Mouse (Mus musculus): ENCODE measurements at regions not wholly inside any gene's neighbourhood (a gene's known extent, or its start where the extent isn't known, plus 50 kb on each side); places are given as distances from the start of the nearest gene placed in this dataset.

- H3K4me3 ChIP-seq (replicated peaks; ENCODE audit: low read length), result no peak overlapping the region
- H3K9ac ChIP-seq (replicated peaks; ENCODE audit: low read depth, low read length), result no peak overlapping the region
Observed at GRCm38 (mm10) chr8:49236021-49236821, 392.5 kb upstream of the Tenm3 start.

GRCm38 (mm10) chr8:49223841-49224420 is 380.2 kb upstream of the Tenm3 start:
- Histone ChIP-seq H3K27me3 (replicated peaks; ENCODE audit: control insufficient read depth, insufficient read depth, low read length) (no peaks in the 10 kb centered on the region), H3K27ac (ENCODE audit: low read length) (no peak overlapping the region), H3K9me3 (ENCODE audit: control insufficient read depth, low read length) (no peaks in the 10 kb centered on the region), H3K4me3 (replicated peaks; ENCODE audit: low read length) (no peak overlapping the region), H3K4me1 (replicated peaks; ENCODE audit: control insufficient read depth, insufficient read depth, low read length) (0 out of 2 replicates have a peak, but pooled peaks cover 3% of the 10 kb centered on the region), H3K9ac (replicated peaks; ENCODE audit: low read depth, low read length) (no peak overlapping the region), H3K36me3 (ENCODE audit: control insufficient read depth, insufficient read depth) (no peaks in the 10 kb centered on the region), H3K4me2 (ENCODE audit: low read length) (no peak overlapping the region)
- 77% methylated on average over 18 of the region's 18 CpGs for WGBS
- ATAC-seq, result no peak

More at GRCm38 (mm10) chr8:49236021-49236821, 392.5 kb upstream of the Tenm3 start:
- no peaks in the 10 kb centered on the region for H3K9me3 ChIP-seq (ENCODE audit: control insufficient read depth, low read length)
- H3K4me2 ChIP-seq (ENCODE audit: low read length), result no peak overlapping the region
- H3K4me1 ChIP-seq (replicated peaks; ENCODE audit: control insufficient read depth, insufficient read depth, low read length), result peaks cover 7% of the 10 kb centered on the region
- WGBS, result 32% methylated on average over 7 of the region's 7 CpGs
- no peaks in the 10 kb centered on the region for H3K36me3 ChIP-seq (ENCODE audit: control insufficient read depth, insufficient read depth)
- H3K27ac ChIP-seq (ENCODE audit: low read length), result no peak overlapping the region
- peak; percentile 55; the same call in 1 of the 2 replicates for ATAC-seq
- H3K27me3 ChIP-seq (replicated peaks; ENCODE audit: control insufficient read depth, insufficient read depth, low read length), result no peaks in the 10 kb centered on the region

GRCm38 (mm10) chr8:49195333-49195640 is 351.5 kb upstream of the Tenm3 start:
- H3K27me3 ChIP-seq (replicated peaks; ENCODE audit: control insufficient read depth, insufficient read depth, low read length), result no peaks in the 10 kb centered on the region
- no peaks in the 10 kb centered on the region for H3K36me3 ChIP-seq (ENCODE audit: control insufficient read depth, insufficient read depth)
- H3K27ac ChIP-seq (ENCODE audit: low read length), result no peak overlapping the region
- H3K9me3 ChIP-seq (ENCODE audit: control insufficient read depth, low read length), result no peaks in the 10 kb centered on the region
- 0 out of 2 replicates have a peak, but pooled peaks have one; percentile 20 for ATAC-seq
- H3K4me2 ChIP-seq (ENCODE audit: low read length), result no peak overlapping the region
- 26% methylated on average over 4 of the region's 4 CpGs for WGBS
- H3K4me3 ChIP-seq (replicated peaks; ENCODE audit: low read length), result no peak overlapping the region
- no peak overlapping the region for H3K9ac ChIP-seq (replicated peaks; ENCODE audit: low read depth, low read length)
- H3K4me1 ChIP-seq (replicated peaks; ENCODE audit: control insufficient read depth, insufficient read depth, low read length), result 0 out of 2 replicates have a peak, but pooled peaks cover 2% of the 10 kb centered on the region

GRCm38 (mm10) chr8:49194592-49195332 is 351.0 kb upstream of the Tenm3 start:
- ATAC-seq, result 0 out of 2 replicates have a peak, but pooled peaks have one; percentile 26
- Histone ChIP-seq H3K36me3 (ENCODE audit: control insufficient read depth, insufficient read depth) (no peaks in the 10 kb centered on the region), H3K9ac (replicated peaks; ENCODE audit: low read depth, low read length) (no peak overlapping the region), H3K27ac (ENCODE audit: low read length) (no peak overlapping the region), H3K4me2 (ENCODE audit: low read length) (no peak overlapping the region), H3K27me3 (replicated peaks; ENCODE audit: control insufficient read depth, insufficient read depth, low read length) (no peaks in the 10 kb centered on the region), H3K4me1 (replicated peaks; ENCODE audit: control insufficient read depth, insufficient read depth, low read length) (0 out of 2 replicates have a peak, but pooled peaks cover 2% of the 10 kb centered on the region), H3K9me3 (ENCODE audit: control insufficient read depth, low read length) (no peaks in the 10 kb centered on the region), H3K4me3 (replicated peaks; ENCODE audit: low read length) (no peak overlapping the region)
- WGBS, result 46% methylated on average over 11 of the region's 11 CpGs

- Histone ChIP-seq H3K4me1 (replicated peaks; ENCODE audit: control insufficient read depth, insufficient read depth, low read length) (no peaks in the 10 kb centered on the region), H3K9ac (replicated peaks; ENCODE audit: low read depth, low read length) (no peak overlapping the region), H3K36me3 (ENCODE audit: control insufficient read depth, insufficient read depth) (no peaks in the 10 kb centered on the region), H3K27me3 (replicated peaks; ENCODE audit: control insufficient read depth, insufficient read depth, low read length) (no peaks in the 10 kb centered on the region), H3K4me3 (replicated peaks; ENCODE audit: low read length) (no peak overlapping the region), H3K9me3 (ENCODE audit: control insufficient read depth, low read length) (no peaks in the 10 kb centered on the region), H3K27ac (ENCODE audit: low read length) (no peak overlapping the region), H3K4me2 (ENCODE audit: low read length) (no peak overlapping the region)
- no peak for ATAC-seq
- 71% methylated on average over 3 of the region's 3 CpGs for WGBS
Observed at GRCm38 (mm10) chr8:49186853-49187252, 343.1 kb upstream of the Tenm3 start.

GRCm38 (mm10) chr8:49175386-49175785 is 331.6 kb upstream of the Tenm3 start:
- H3K4me2 ChIP-seq (ENCODE audit: low read length), result no peak overlapping the region
- ATAC-seq, result no peak
- H3K4me3 ChIP-seq (replicated peaks; ENCODE audit: low read length), result no peak overlapping the region
- no peaks in the 10 kb centered on the region for H3K27me3 ChIP-seq (replicated peaks; ENCODE audit: control insufficient read depth, insufficient read depth, low read length)
- H3K4me1 ChIP-seq (replicated peaks; ENCODE audit: control insufficient read depth, insufficient read depth, low read length), result no peaks in the 10 kb centered on the region
- H3K27ac ChIP-seq (ENCODE audit: low read length), result no peak overlapping the region
- no peak overlapping the region for H3K9ac ChIP-seq (replicated peaks; ENCODE audit: low read depth, low read length)
- no peaks in the 10 kb centered on the region for H3K36me3 ChIP-seq (ENCODE audit: control insufficient read depth, insufficient read depth)
- WGBS, result 90% methylated on average over 4 of the region's 4 CpGs
- H3K9me3 ChIP-seq (ENCODE audit: control insufficient read depth, low read length), result no peaks in the 10 kb centered on the region

GRCm38 (mm10) chr8:49174956-49175355 is 331.2 kb upstream of the Tenm3 start:
- Histone ChIP-seq H3K4me2 (ENCODE audit: low read length) (no peak overlapping the region), H3K27ac (ENCODE audit: low read length) (no peak overlapping the region), H3K9me3 (ENCODE audit: control insufficient read depth, low read length) (no peaks in the 10 kb centered on the region), H3K27me3 (replicated peaks; ENCODE audit: control insufficient read depth, insufficient read depth, low read length) (no peaks in the 10 kb centered on the region), H3K4me3 (replicated peaks; ENCODE audit: low read length) (no peak overlapping the region), H3K9ac (replicated peaks; ENCODE audit: low read depth, low read length) (no peak overlapping the region), H3K36me3 (ENCODE audit: control insufficient read depth, insufficient read depth) (no peaks in the 10 kb centered on the region), H3K4me1 (replicated peaks; ENCODE audit: control insufficient read depth, insufficient read depth, low read length) (no peaks in the 10 kb centered on the region)
- WGBS, result 85% methylated on average over 2 of the region's 2 CpGs
- no peak for ATAC-seq

GRCm38 (mm10) chr8:49159318-49159717 is 315.6 kb upstream of the Tenm3 start:
- Histone ChIP-seq H3K27ac (ENCODE audit: low read length) (no peak overlapping the region), H3K27me3 (replicated peaks; ENCODE audit: control insufficient read depth, insufficient read depth, low read length) (no peaks in the 10 kb centered on the region), H3K4me3 (replicated peaks; ENCODE audit: low read length) (no peak overlapping the region), H3K4me2 (ENCODE audit: low read length) (no peak overlapping the region), H3K4me1 (replicated peaks; ENCODE audit: control insufficient read depth, insufficient read depth, low read length) (0 out of 2 replicates have a peak, but pooled peaks cover 5% of the 10 kb centered on the region), H3K36me3 (ENCODE audit: control insufficient read depth, insufficient read depth) (no peaks in the 10 kb centered on the region), H3K9ac (replicated peaks; ENCODE audit: low read depth, low read length) (no peak overlapping the region), H3K9me3 (ENCODE audit: control insufficient read depth, low read length) (no peaks in the 10 kb centered on the region)
- ATAC-seq, result no peak
- WGBS, result 61% methylated on average over 4 of the region's 4 CpGs

GRCm38 (mm10) chr8:49158201-49158600 is 314.4 kb upstream of the Tenm3 start:
- Histone ChIP-seq H3K9ac (replicated peaks; ENCODE audit: low read depth, low read length) (no peak overlapping the region), H3K36me3 (ENCODE audit: control insufficient read depth, insufficient read depth) (no peaks in the 10 kb centered on the region), H3K27ac (ENCODE audit: low read length) (no peak overlapping the region), H3K9me3 (ENCODE audit: control insufficient read depth, low read length) (no peaks in the 10 kb centered on the region), H3K4me1 (replicated peaks; ENCODE audit: control insufficient read depth, insufficient read depth, low read length) (0 out of 2 replicates have a peak, but pooled peaks cover 5% of the 10 kb centered on the region), H3K4me3 (replicated peaks; ENCODE audit: low read length) (no peak overlapping the region), H3K4me2 (ENCODE audit: low read length) (no peak overlapping the region), H3K27me3 (replicated peaks; ENCODE audit: control insufficient read depth, insufficient read depth, low read length) (no peaks in the 10 kb centered on the region)
- WGBS, result 39% methylated on average over 4 of the region's 4 CpGs
- ATAC-seq, result 0 out of 2 replicates have a peak, but pooled peaks have one; percentile 36
